Mouse (Mus musculus) C2C12 (cell line): Measurements from ENCODE around the gene Dot1l. TPM values are rescaled to one million over a fixed set of nuclear protein-coding genes. Genes with fewer than 3 reads are reported as not detected.
"Not testable (repeated sequence)": the region's sequence is repeated elsewhere in the genome, so short reads cannot be mapped to it uniquely, and the experiment has no call there.

Experiments used
- H3K27me3 ChIP-seq: one replicate; pipeline ENCODE4 v1.6.1; 2011; ENCODE audit not compliant: control insufficient read depth, insufficient read depth, insufficient read length
- H3K36me3 ChIP-seq: one replicate; pipeline ENCODE4 v1.6.1; 2011; ENCODE audit not compliant: control insufficient read depth, insufficient read depth
- H3K4me3 ChIP-seq: one replicate; pipeline ENCODE4 v1.5.1; 2011; ENCODE audit warnings: mild to moderate bottlenecking, control low read depth; ENCODE audit not compliant: poor library complexity, insufficient read depth, severe bottlenecking
- H3K79me2 ChIP-seq: one replicate; pipeline ENCODE4 v1.6.1; 2011; ENCODE audit not compliant: control insufficient read depth, insufficient read depth
- H3K79me3 ChIP-seq: one replicate; pipeline ENCODE4 v1.6.1; 2011; ENCODE audit warnings: low read depth, control low read depth
- H3ac ChIP-seq: one replicate; pipeline ENCODE3; 2011; ENCODE audit warnings: low read depth; ENCODE audit not compliant: control insufficient read depth, insufficient read length
- CEBPB ChIP-seq: IDR thresholded peaks from one replicate; pipeline ENCODE4 v1.6.1; 2011; ENCODE audit warnings: low read depth, mild to moderate bottlenecking, control low read depth, moderate library complexity
- CTCF ChIP-seq: IDR thresholded peaks from one replicate; pipeline ENCODE4 v1.5.1; 2011; ENCODE audit not compliant: control insufficient read depth, insufficient read depth, insufficient read length
- FOSL1 ChIP-seq: IDR thresholded peaks from one replicate; pipeline ENCODE4 v1.8.0; 2011; ENCODE audit warnings: mild to moderate bottlenecking, low read length; ENCODE audit not compliant: poor library complexity, insufficient read depth, severe bottlenecking
- MAX ChIP-seq: IDR thresholded peaks from one replicate; pipeline ENCODE4 v1.6.1; 2011; ENCODE audit warnings: mild to moderate bottlenecking, control low read depth
- MYOD1 ChIP-seq: IDR thresholded peaks from one replicate; pipeline ENCODE4 v1.6.1; 2011; ENCODE audit warnings: low read depth; ENCODE audit not compliant: control insufficient read depth, insufficient read length
- MYOG ChIP-seq: IDR thresholded peaks from one replicate; pipeline ENCODE4 v1.6.1; 2011; ENCODE audit not compliant: control insufficient read depth, insufficient read length; ENCODE audit errors: extremely low read depth
- USF1 ChIP-seq: IDR thresholded peaks from one replicate; pipeline ENCODE4 v1.6.1; 2011; ENCODE audit warnings: low read depth, mild to moderate bottlenecking, control low read depth, moderate library complexity
- polyA plus RNA-seq: library from polyadenylated mRNA; unstranded; fragments of >200 nt; fragmentation: generic; extraction: Trizol; gene quantifications from one replicate; pipeline ENCODE4 v1.2.1, GENCODE M21; 2012; ENCODE audit warnings: missing spikeins

Dot1l gene
- polyA plus RNA-seq, 1 experiment, result 19.1 TPM

DNA sequence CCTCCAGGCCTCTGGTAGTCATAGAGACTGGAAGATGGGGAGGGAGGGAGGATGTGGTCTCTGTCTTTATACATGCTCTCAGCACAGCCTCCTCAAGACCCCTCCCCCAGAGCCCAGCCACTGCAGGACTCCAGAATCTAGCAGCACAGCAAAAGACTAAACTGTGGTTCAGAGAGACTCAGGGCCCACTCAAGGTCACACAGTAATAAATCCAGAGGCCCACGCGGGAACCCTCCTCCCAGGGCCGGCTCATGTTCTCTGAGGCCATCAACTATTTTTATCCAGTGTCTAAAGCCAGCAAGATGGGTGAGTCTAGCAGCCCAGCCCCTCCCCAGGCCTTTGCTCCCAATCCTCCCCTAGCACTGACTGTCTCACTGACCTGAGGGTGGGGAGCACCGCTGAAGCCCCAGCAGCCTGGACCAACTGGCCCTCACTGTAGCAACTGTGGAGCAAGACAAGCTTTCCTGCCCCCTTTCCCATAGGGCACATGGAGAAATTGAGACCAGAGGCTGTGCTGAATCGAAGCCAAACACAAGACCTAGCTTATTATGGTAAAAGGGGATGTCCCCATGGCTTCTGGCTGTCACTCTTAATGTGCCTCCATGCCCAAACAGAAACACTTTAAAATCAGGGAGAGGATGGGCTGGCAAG lies 57.5 kb downstream of the Dot1l start:
- TF ChIP-seq MAX (no peak), FOSL1 (no peak), CTCF (no peak), MYOD1 (no peak), USF1 (no peak), CEBPB (no peak), MYOG (no peak)
- H3K4me3 ChIP-seq, result no peak overlapping the region
- H3K79me3 ChIP-seq, result no peaks in the 10 kb centered on the region
- H3ac ChIP-seq, result no peak overlapping the region
- H3K36me3 ChIP-seq, result no peaks in the 10 kb centered on the region
- no peaks in the 10 kb centered on the region for H3K27me3 ChIP-seq
- no peaks in the 10 kb centered on the region for H3K79me2 ChIP-seq

DNA sequence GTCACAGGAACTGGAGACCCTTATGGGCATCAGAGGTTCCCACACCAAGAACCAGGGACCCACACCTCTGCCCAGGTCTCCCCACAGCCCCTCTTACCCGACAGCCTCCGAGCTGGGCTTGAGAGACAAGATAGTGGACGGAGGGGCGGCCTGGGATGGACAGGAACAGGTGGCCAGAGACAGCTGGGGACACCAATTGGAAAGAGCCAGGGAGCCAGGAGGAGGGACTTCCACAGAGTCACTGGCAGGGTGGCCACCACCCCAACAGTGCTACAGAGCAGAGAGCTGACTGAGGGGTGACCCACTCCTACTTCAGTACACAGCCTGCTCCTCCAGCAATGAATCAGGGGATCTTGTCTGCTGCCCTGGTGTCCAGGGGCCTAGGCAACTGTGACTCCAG lies 58.4 kb downstream of the Dot1l start, which contains the start of gene Jsrp1:
TSS of gene Jsrp1 (minus strand) at position 133 of the 400 bp plus-strand sequence.
- TF ChIP-seq CEBPB (no peak), FOSL1 (no peak), CTCF (no peak), MYOD1 (peak; percentile 90)
- no peak within 1 kb of the TSS for H3K4me3 ChIP-seq
- no peak within 1 kb of the TSS for H3ac ChIP-seq
- no peaks in the 10 kb centered on the region for H3K27me3 ChIP-seq
- H3K79me2 ChIP-seq, result no peaks in the 10 kb centered on the region
- no peaks in the 10 kb centered on the region for H3K36me3 ChIP-seq
- no peaks in the 10 kb centered on the region for H3K79me3 ChIP-seq

DNA sequence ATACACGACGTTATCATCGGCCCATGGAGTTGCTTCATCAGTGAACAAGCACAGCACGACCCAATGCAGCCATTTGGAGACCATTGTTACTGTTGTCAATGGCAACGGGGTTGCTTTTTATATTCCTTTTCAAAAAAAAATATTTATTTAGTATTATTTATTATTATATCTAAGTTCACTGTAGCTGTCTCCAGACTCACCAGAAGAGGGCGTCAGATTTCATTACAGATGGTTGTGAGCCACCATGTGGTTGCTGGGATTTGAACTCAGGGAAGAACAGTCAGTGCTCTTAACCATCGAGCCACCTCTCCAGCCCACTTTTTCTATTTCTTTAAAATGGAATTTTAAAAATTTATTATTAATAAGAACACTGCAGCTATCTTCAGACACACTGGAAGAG lies 59.8 kb downstream of the Dot1l start:
- no peaks in the 10 kb centered on the region for H3K79me3 ChIP-seq
- H3K4me3 ChIP-seq, result no peak overlapping the region
- no peak overlapping the region for H3ac ChIP-seq
- TF ChIP-seq FOSL1 (no peak), MYOD1 (no peak), MAX (no peak), CTCF (no peak), MYOG (no peak), CEBPB (no peak), USF1 (no peak)
- no peaks in the 10 kb centered on the region for H3K27me3 ChIP-seq
- H3K36me3 ChIP-seq, result no peaks in the 10 kb centered on the region
- H3K79me2 ChIP-seq, result no peaks in the 10 kb centered on the region

DNA sequence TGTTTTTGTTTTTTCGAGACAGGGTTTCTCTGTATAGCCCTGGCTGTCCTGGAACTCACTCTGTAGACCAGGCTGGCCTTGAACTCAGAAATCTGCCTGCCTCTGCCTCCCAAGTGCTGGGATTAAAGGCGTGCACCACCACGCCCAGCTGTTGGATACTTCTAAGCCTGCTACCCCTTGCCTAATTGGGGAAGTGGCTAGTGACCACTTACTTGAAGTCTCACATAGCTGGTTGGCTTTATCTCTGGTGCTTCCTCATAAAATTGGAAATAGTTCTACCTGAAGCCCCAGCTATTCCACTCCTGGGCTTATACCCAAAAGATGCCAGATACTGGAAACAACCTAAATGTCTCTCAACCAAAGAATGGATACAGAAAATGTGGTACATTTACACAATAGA lies 61.3 kb downstream of the Dot1l start:
- H3K79me2 ChIP-seq, H3K4me3 ChIP-seq, H3ac ChIP-seq, H3K36me3 ChIP-seq, H3K79me3 ChIP-seq, H3K27me3 ChIP-seq: not testable (repeated sequence)

DNA sequence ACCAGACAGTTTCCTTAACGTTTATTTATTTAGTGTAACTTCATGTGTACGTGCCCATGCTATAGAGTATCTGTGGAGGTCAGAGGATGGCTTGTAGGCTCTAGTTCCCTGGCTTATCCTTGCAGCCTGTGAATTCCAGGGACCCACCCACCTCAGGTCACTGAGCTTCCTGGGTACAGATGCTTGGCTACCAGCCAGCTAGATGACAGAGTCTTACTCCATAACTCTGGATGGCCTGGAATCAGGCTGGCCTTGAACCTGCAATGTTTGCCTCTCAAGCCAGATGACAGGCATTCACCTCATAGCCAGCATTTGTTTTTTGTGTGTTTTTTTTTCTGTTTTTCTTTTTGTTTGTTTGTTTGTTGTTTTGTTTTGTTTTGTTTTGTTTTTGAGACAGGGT lies 62.2 kb downstream of the Dot1l start:
- no peaks in the 10 kb centered on the region for H3K79me3 ChIP-seq
- H3K27me3 ChIP-seq, result no peaks in the 10 kb centered on the region
- H3K79me2 ChIP-seq, result no peaks in the 10 kb centered on the region
- no peak overlapping the region for H3K4me3 ChIP-seq
- H3K36me3 ChIP-seq, result no peaks in the 10 kb centered on the region
- no peak overlapping the region for H3ac ChIP-seq
- TF ChIP-seq CEBPB (no peak), USF1 (no peak), MYOG (no peak), CTCF (no peak), MAX (no peak), FOSL1 (no peak), MYOD1 (no peak)

DNA sequence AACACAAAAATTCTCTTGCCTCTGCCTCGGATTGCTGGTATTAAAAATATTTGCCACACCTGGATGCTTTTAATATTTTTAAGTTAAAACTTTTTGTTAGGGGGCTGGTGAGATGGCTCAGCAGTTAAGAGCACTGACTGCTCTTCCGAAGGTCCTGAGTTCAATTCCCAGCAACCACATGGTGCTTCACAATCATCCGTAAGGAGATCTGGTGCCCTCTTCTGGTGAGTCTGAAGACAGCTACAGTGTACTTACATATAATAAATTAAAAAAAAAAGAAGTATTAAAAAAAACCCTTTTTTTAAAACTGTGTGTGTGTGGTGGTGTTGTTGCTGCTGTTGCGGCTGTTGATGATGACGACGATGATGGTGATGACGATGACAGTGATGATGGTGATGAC lies 62.9 kb downstream of the Dot1l start:
- H3K79me2 ChIP-seq, H3K36me3 ChIP-seq, H3K27me3 ChIP-seq, H3K79me3 ChIP-seq, H3ac ChIP-seq, H3K4me3 ChIP-seq: not testable (repeated sequence)
